In the genomic region with DNA sequence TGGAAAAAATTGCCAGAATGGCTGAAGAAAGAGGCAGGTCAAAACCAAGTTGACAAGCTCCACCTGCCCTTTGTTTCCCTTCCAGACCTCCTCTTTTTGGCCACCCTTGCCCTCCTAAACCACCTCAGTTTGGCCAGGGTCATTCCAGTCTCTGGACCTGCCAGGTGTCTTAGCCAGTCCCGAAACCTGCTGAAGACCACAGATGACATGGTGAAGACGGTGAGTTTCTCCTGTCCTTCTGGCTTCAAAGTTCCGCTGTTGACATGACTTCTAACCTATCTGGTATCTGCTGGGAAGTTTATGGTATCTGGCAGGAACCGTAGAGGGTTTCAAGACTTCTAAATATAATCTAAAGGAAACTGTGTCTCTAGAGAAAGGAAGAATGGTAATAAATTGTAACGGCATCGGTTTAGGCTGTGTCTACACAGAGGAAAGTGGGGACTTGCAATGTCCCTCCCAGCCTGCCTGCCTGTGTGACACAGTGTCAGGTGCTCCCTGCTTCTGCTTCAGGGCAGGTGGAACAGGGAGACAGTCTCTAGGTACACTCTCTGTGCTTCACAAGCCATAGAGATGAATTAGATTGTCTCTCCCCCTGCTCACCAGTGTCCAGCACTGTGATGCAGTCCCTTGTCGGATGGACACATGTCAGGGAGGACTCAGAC, we compare ENCODE assay signal across 19 mouse cellular contexts. TPM values are rescaled to one million over a fixed set of nuclear protein-coding genes. Genes with fewer than 3 reads are reported as not detected.
DNase-seq lines count a peak whose midpoint lies in the region; ATAC-seq and TF ChIP-seq lines count a peak whose summit lies in the region.
"Had no signal": no experiment of that assay in that cellular context is flagged by ENCODE, and none has a peak within 500 bp of the region (broad histone marks: within the 10 kb centered on the region; RNA-seq: fewer than 3 reads in every experiment).

No protein-coding gene starts in this region.

- no peak overlapping the region for H3K4me3 ChIP-seq in heart, postnatal 0 days (ENCODE audit: low read depth, low read length)
- H3K4me3 ChIP-seq in thymus, adult 2 months (ENCODE audit: control insufficient read depth, insufficient read depth, low read length), result peak overlapping the region; percentile 42
- H3K4me3 ChIP-seq in liver, embryonic 12.5 days, result peak overlapping the region; percentile 19; the same call in 1 of the 2 replicates
- no peak overlapping the region for H3K4me3 ChIP-seq in hindbrain, embryonic 14.5 days (replicated peaks; ENCODE audit: low read length)
- H3K4me3 ChIP-seq: embryonic facial prominence, embryonic 15.5 days; hindbrain, embryonic 12.5 days; neural tube, embryonic 15.5 days had no signal

- peak overlapping the region; percentile 47; the same call in 1 of the 2 replicates for H3K4me2 ChIP-seq in heart, postnatal 0 days (ENCODE audit: low read depth, low read length)
- H3K4me2 ChIP-seq in liver, embryonic 12.5 days, result peak overlapping the region; percentile 42
- H3K4me2 ChIP-seq in hindbrain, embryonic 14.5 days (replicated peaks), result no peak overlapping the region
- H3K4me2 ChIP-seq: embryonic facial prominence, embryonic 15.5 days; hindbrain, embryonic 12.5 days; neural tube, embryonic 15.5 days had no signal

- H3K9me3 ChIP-seq in heart, postnatal 0 days (replicated peaks; ENCODE audit: control insufficient read depth, low read length), result no peaks in the 10 kb centered on the region
- no peaks in the 10 kb centered on the region for H3K9me3 ChIP-seq in liver, embryonic 12.5 days (replicated peaks)
- H3K9me3 ChIP-seq in hindbrain, embryonic 14.5 days (ENCODE audit: control insufficient read depth, low read length), result no peaks in the 10 kb centered on the region
- H3K9me3 ChIP-seq: embryonic facial prominence, embryonic 15.5 days; hindbrain, embryonic 12.5 days; neural tube, embryonic 15.5 days had no signal

- 57% methylated on average over 7 of the region's 7 CpGs for WGBS in heart, postnatal 0 days
- 9% methylated on average over 7 of the region's 7 CpGs for WGBS in thymus, adult 2 months
- 9% methylated on average over 7 of the region's 7 CpGs for WGBS in liver, embryonic 12.5 days (ENCODE audit: insufficient replicate concordance)
- WGBS in hindbrain, embryonic 14.5 days, result 92% methylated on average over 7 of the region's 7 CpGs

- TF ChIP-seq CTCF in heart, postnatal 0 days (IDR thresholded peaks at IDR 0.05; ENCODE audit: low read depth), result no peak
- no peak for TF ChIP-seq CTCF in thymus, adult 2 months (IDR thresholded peaks at IDR 0.05; ENCODE audit: borderline replicate concordance, control insufficient read depth, extremely low read depth, insufficient read depth, low read length, poor library complexity)

- peaks cover 4% of the 10 kb centered on the region; the same call in 1 of the 2 replicates for H3K27me3 ChIP-seq in heart, postnatal 0 days (ENCODE audit: control insufficient read depth, insufficient read depth, low read length)
- no peaks in the 10 kb centered on the region; the same call in 1 of the 2 replicates for H3K27me3 ChIP-seq in thymus, adult 2 months (ENCODE audit: control insufficient read depth, insufficient read depth, low read length)
- 0 out of 2 replicates have a peak, but pooled peaks cover 9% of the 10 kb centered on the region for H3K27me3 ChIP-seq in liver, embryonic 12.5 days (replicated peaks)
- no peaks in the 10 kb centered on the region for H3K27me3 ChIP-seq in hindbrain, embryonic 14.5 days (ENCODE audit: control insufficient read depth, insufficient read depth, low read length)
- H3K27me3 ChIP-seq: hindbrain, embryonic 12.5 days; neural tube, embryonic 15.5 days had no signal

- no peaks in the 10 kb centered on the region for H3K36me3 ChIP-seq in heart, postnatal 0 days (replicated peaks; ENCODE audit: control insufficient read depth, insufficient read depth, low read length)
- no peaks in the 10 kb centered on the region for H3K36me3 ChIP-seq in thymus, adult 2 months (ENCODE audit: control insufficient read depth, insufficient read depth, low read length)
- H3K36me3 ChIP-seq in liver, embryonic 12.5 days, result no peaks in the 10 kb centered on the region
- H3K36me3 ChIP-seq in hindbrain, embryonic 14.5 days (replicated peaks; ENCODE audit: control insufficient read depth, insufficient read depth), result no peaks in the 10 kb centered on the region
- H3K36me3 ChIP-seq: embryonic facial prominence, embryonic 15.5 days; G1E; hindbrain, embryonic 12.5 days; neural tube, embryonic 15.5 days had no signal

- ATAC-seq in heart, postnatal 0 days (ENCODE audit: insufficient read depth, low read depth), result no peak
- ATAC-seq in liver, embryonic 12.5 days, result no peak
- ATAC-seq in neutrophil, adult 5-6 weeks (ENCODE audit: extremely low read depth, insufficient number of reproducible peaks, low FRiP score, poor library complexity, severe bottlenecking), result peak; percentile 30; the same call in 1 of the 2 replicates
- ATAC-seq in hindbrain, embryonic 14.5 days (ENCODE audit: low FRiP score), result no peak
- ATAC-seq: forebrain, postnatal 0 days had no signal

- peaks cover 11% of the 10 kb centered on the region; the same call in 1 of the 2 replicates for H3K4me1 ChIP-seq in heart, postnatal 0 days (ENCODE audit: control insufficient read depth, insufficient read depth)
- H3K4me1 ChIP-seq in thymus, adult 2 months (replicated peaks; ENCODE audit: control insufficient read depth, insufficient read depth, low read length), result peaks cover 30% of the 10 kb centered on the region
- peaks cover 11% of the 10 kb centered on the region; the same call in 1 of the 2 replicates for H3K4me1 ChIP-seq in liver, embryonic 12.5 days
- H3K4me1 ChIP-seq in hindbrain, embryonic 14.5 days (replicated peaks; ENCODE audit: control insufficient read depth, insufficient read depth, low read length), result 0 out of 2 replicates have a peak, but pooled peaks cover 10% of the 10 kb centered on the region

- no peak for TF ChIP-seq EP300 in heart, postnatal 0 days (IDR thresholded peaks at IDR 0.05; ENCODE audit: low read depth)

- intact Hi-C loops in heart, postnatal 36 days (cut with DNase I), result no loop called here

- no peak overlapping the region for H3K27ac ChIP-seq in heart, postnatal 0 days (ENCODE audit: low read depth)
- H3K27ac ChIP-seq in thymus, adult 2 months (ENCODE audit: control insufficient read depth, insufficient read depth, low read length), result peak overlapping the region; percentile 2; the same call in 1 of the 2 replicates
- H3K27ac ChIP-seq in liver, embryonic 12.5 days, result peak overlapping the region; percentile 52
- no peak overlapping the region for H3K27ac ChIP-seq in hindbrain, embryonic 14.5 days
- H3K27ac ChIP-seq: embryonic facial prominence, embryonic 15.5 days; hindbrain, embryonic 12.5 days; neural tube, embryonic 15.5 days; stomach, postnatal 0 days had no signal

- H3K9ac ChIP-seq in heart, postnatal 0 days (replicated peaks; ENCODE audit: low read depth, low read length), result no peak overlapping the region
- 0 out of 2 replicates have a peak overlapping the region, but pooled peaks have one; percentile 7 for H3K9ac ChIP-seq in liver, embryonic 12.5 days
- H3K9ac ChIP-seq in hindbrain, embryonic 14.5 days, result no peak overlapping the region
- H3K9ac ChIP-seq: embryonic facial prominence, embryonic 15.5 days; forebrain, postnatal 0 days; hindbrain, embryonic 12.5 days; neural tube, embryonic 15.5 days had no signal

- no peak for TF ChIP-seq POLR2A in thymus, adult 2 months (IDR thresholded peaks at IDR 0.05; ENCODE audit: control insufficient read depth, extremely low read depth, insufficient read depth, low read length, poor library complexity)

- DNase-seq in heart, postnatal 0 days (ENCODE audit: low spot score), result no peak
- DNase-seq in heart, postnatal 36 days, result no peak
- DNase-seq in thymus, adult 2 months, result peak; percentile 29
- no peak for DNase-seq in thymus, postnatal 36 days
- no peak for DNase-seq in hindbrain, embryonic 14.5 days (ENCODE audit: low spot score)
- DNase-seq: cerebellum, postnatal 10 days; forebrain, postnatal 0 days; kidney, postnatal 14 days; right cerebral cortex, postnatal 25 days had no signal

RNA-seq across cellular contexts. Expression of gene Il12a, which starts 1.6 kb away (rescaled TPM):
- total RNA-seq in heart, postnatal 0 days (2014; rRNA removed; ENCODE audit: low replicate concordance), result not detected in 2 replicates
- 0.12 and 0.21 TPM in 2 replicates for polyA plus RNA-seq in heart, postnatal 0 days (2015; fragmentation: Nextera tagmentation; extraction: Ambion mirVana)
- under 1 TPM in 1 of 2 experiments, not detected in 1; 0.79 TPM for total RNA-seq in heart, postnatal 36 days (2021)
- 2.8 and 3.2 TPM in 2 replicates for polyA plus RNA-seq in thymus, adult 2 months (2012; rRNA removed)
- 4.3 and 4.5 TPM in 2 replicates for polyA plus RNA-seq in liver, embryonic 12.5 days (2016; fragmentation: Nextera tagmentation; extraction: Ambion mirVana)
- 26.9 and 34.1 TPM in 2 replicates for total RNA-seq in neutrophil, adult 5-6 weeks (2017)
- not detected in 2 replicates for polyA plus RNA-seq in hindbrain, embryonic 14.5 days (2014; fragmentation: Nextera tagmentation; extraction: Ambion mirVana)
- total RNA-seq: forebrain, postnatal 0 days; liver, adult 2 months; midbrain, postnatal 0 days had no signal
- polyA plus RNA-seq: brain, embryonic 14.5 days; forebrain, postnatal 0 days; G1E; hindbrain, embryonic 12.5 days; liver, adult 2 months; midbrain, postnatal 0 days; neural tube, embryonic 15.5 days had no signal

Comparison
In these comparisons a context has a peak if more than half of its experiments do, and no peak if none do; other contexts are left out.
1. H3K27ac ChIP-seq: peak in thymus, adult 2 months (single experiment) and liver, embryonic 12.5 days (single experiment); none in heart, postnatal 0 days (single experiment) and hindbrain, embryonic 14.5 days (single experiment).
2. H3K4me3 ChIP-seq: peak in thymus, adult 2 months (single experiment) and liver, embryonic 12.5 days (single experiment); none in heart, postnatal 0 days (single experiment) and hindbrain, embryonic 14.5 days (single experiment).